Mouse (Mus musculus): Measurements from ENCODE around the gene Ankrd55. TPM values are rescaled to one million over a fixed set of nuclear protein-coding genes. Genes with fewer than 3 reads are reported as not detected.
A peak's percentile ranks its signal among the peaks of the same experiment; 100 is the strongest.

Gene Ankrd55
- polyA plus RNA-seq, 1 experiment from 2014 or later, result 0.89 TPM

DNA sequence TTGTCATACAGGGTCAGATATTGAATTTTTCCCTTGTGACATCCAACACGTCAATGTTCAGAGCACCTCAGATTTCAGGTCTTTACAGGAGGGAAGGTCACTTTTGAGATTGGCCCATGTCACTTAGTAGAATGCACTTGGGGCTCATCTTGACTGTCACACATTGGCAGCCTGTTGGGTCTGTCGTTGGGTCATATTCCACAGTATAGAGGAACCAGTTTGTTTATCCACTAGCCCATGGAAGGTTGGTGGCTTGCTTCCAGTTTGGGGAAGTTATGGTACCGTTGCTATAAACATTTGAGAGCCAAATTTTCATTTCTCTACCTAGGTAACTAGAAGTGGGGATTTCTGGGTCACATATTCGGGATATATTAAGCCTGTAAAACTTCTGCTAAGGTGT lies 73.3 kb downstream of the Ankrd55 start:
- H3K36me3 ChIP-seq, result no peaks in the 10 kb centered on the region
- no peak overlapping the region for H3K4me2 ChIP-seq
- no peaks in the 10 kb centered on the region for H3K27me3 ChIP-seq
- WGBS, result 88% methylated on average over 4 of the region's 4 CpGs
- no peak overlapping the region for H3K27ac ChIP-seq
- no peaks in the 10 kb centered on the region for H3K9me3 ChIP-seq
- no peaks in the 10 kb centered on the region for H3K4me1 ChIP-seq (replicated peaks)
- ATAC-seq (ENCODE audit: insufficient number of reproducible peaks, insufficient read depth, low FRiP score, low TSS enrichment, low read depth), result no peak
- no peak overlapping the region for H3K9ac ChIP-seq (replicated peaks)
- no peak overlapping the region for H3K4me3 ChIP-seq (replicated peaks)

DNA sequence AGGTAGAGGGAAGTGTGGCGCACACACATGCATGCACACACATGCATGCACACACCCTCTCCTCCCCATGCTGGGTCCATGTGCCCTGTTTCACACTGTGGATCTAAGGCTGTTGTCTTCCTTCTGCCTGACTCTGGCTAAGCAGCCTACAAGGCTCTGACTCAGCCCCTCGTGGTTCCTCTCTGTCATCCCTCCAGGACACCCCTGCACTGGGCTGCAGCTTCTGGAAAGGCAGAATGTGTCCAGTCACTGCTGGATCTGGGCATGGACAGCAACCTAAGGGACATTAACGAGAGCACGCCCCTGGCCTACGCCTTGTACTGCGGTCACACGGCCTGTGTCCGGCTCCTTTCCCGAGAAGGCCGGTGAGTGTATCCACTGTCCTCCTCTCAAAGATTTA lies 75.0 kb downstream of the Ankrd55 start:
- no peak for ATAC-seq (ENCODE audit: insufficient number of reproducible peaks, insufficient read depth, low FRiP score, low TSS enrichment, low read depth)
- WGBS, result 83% methylated on average over 10 of the region's 10 CpGs
- H3K27me3 ChIP-seq, result no peaks in the 10 kb centered on the region
- H3K9ac ChIP-seq (replicated peaks), result no peak overlapping the region
- H3K4me1 ChIP-seq (replicated peaks), result peaks cover 5% of the 10 kb centered on the region
- no peaks in the 10 kb centered on the region for H3K9me3 ChIP-seq
- no peak overlapping the region for H3K27ac ChIP-seq
- H3K36me3 ChIP-seq, result no peaks in the 10 kb centered on the region
- H3K4me3 ChIP-seq (replicated peaks), result no peak overlapping the region
- no peak overlapping the region for H3K4me2 ChIP-seq

DNA sequence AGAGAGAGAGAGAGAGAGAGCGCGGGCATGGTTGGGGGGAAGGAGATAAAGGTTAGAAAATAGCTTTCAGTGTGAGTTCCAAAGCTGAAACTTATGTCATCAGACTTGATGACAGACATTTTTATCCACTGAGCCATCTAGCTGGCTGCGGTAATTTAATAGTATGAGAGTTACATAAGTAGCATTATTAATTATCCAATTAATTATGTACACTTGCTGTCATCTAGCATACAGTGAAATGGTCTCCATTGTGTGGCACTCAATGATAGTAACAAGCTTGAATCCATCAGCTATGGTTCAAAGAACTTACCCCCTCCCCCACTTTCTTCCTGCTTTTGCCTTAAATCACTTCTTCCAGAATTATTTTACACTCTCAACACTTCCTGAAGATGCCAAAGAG lies 75.5 kb downstream of the Ankrd55 start:
- 88% methylated on average over 3 of the region's 3 CpGs for WGBS

GRCm38 (mm10) chr13:112364698-112365097 lies 76.4 kb downstream of the Ankrd55 start:
- no peak for ATAC-seq (ENCODE audit: insufficient number of reproducible peaks, insufficient read depth, low FRiP score, low TSS enrichment, low read depth)

More for the DNA sequence above, 75.5 kb downstream of the Ankrd55 start:
- Histone ChIP-seq H3K4me2 (no peak overlapping the region), H3K4me1 (replicated peaks) (peaks cover 8% of the 10 kb centered on the region), H3K4me3 (replicated peaks) (no peak overlapping the region), H3K36me3 (no peaks in the 10 kb centered on the region), H3K9me3 (no peaks in the 10 kb centered on the region), H3K9ac (replicated peaks) (no peak overlapping the region), H3K27ac (no peak overlapping the region), H3K27me3 (no peaks in the 10 kb centered on the region)
- ATAC-seq (ENCODE audit: insufficient number of reproducible peaks, insufficient read depth, low FRiP score, low TSS enrichment, low read depth), result no peak

DNA sequence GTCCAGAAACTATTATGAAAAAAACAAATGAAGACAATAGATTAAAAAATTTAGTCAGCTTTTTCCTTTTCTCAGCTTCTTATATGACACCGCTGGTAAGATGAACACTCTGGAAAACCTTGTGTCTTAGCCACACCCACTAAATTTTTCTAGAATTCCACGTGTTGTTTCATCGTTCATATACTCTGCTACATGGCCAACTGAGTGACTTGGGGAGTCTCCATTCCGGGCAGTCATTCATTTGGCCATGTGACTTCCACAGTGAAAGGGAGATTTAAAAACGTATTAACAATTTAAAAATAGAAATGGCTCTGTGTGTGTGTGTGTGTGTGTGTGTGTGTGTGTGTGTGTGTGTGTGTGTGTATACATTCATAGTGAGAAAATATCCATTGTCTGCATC lies 77.1 kb downstream of the Ankrd55 start:
- H3K9ac ChIP-seq (replicated peaks), result no peak overlapping the region
- H3K27ac ChIP-seq, result no peak overlapping the region; the same call in 1 of the 2 replicates
- H3K4me3 ChIP-seq (replicated peaks), result no peak overlapping the region
- peaks cover 8% of the 10 kb centered on the region for H3K4me1 ChIP-seq (replicated peaks)
- WGBS, result 79% methylated on average over 5 of the region's 5 CpGs
- H3K9me3 ChIP-seq, result no peaks in the 10 kb centered on the region
- no peak for ATAC-seq (ENCODE audit: insufficient number of reproducible peaks, insufficient read depth, low FRiP score, low TSS enrichment, low read depth)
- no peaks in the 10 kb centered on the region for H3K36me3 ChIP-seq
- no peak overlapping the region for H3K4me2 ChIP-seq
- H3K27me3 ChIP-seq, result no peaks in the 10 kb centered on the region

More at GRCm38 (mm10) chr13:112364698-112365097, 76.4 kb downstream of the Ankrd55 start:
- Histone ChIP-seq H3K4me1 (replicated peaks) (peaks cover 8% of the 10 kb centered on the region), H3K27ac (no peak overlapping the region), H3K4me2 (no peak overlapping the region), H3K4me3 (replicated peaks) (no peak overlapping the region), H3K9ac (replicated peaks) (no peak overlapping the region), H3K36me3 (no peaks in the 10 kb centered on the region), H3K27me3 (no peaks in the 10 kb centered on the region), H3K9me3 (no peaks in the 10 kb centered on the region)
- 92% methylated on average over 5 of the region's 5 CpGs for WGBS

DNA sequence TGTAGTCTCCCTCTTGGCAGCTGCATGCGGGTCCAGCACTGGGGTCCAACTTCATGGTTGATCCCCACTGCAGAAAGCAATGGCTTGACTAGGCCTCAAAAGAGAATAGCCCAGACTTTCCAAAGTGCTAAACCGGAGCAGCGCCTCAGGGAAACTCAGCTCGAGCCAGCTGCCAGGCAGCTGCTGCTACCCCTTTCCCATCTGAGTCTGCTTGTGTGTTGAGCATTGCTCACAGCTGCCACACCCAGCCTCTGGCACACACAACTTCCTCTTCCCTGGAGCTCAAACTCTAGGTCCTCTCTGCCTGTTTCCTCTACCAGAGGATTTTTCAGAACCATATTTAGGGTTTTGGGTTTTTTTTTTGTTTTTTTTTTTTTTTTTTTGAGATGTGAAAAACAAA lies 77.5 kb downstream of the Ankrd55 start:
- Histone ChIP-seq H3K4me3 (replicated peaks) (no peak overlapping the region), H3K9me3 (no peaks in the 10 kb centered on the region), H3K36me3 (no peaks in the 10 kb centered on the region), H3K4me2 (no peak overlapping the region), H3K27ac (peak overlapping the region; percentile 42; the same call in 1 of the 2 replicates), H3K27me3 (no peaks in the 10 kb centered on the region), H3K9ac (replicated peaks) (no peak overlapping the region), H3K4me1 (replicated peaks) (peaks cover 8% of the 10 kb centered on the region)
- ATAC-seq (ENCODE audit: insufficient number of reproducible peaks, insufficient read depth, low FRiP score, low TSS enrichment, low read depth), result no peak
- WGBS, result 55% methylated on average over 4 of the region's 4 CpGs

- WGBS, result 84% methylated on average over 4 of the region's 4 CpGs
- H3K27me3 ChIP-seq, result no peaks in the 10 kb centered on the region
- no peak overlapping the region for H3K4me2 ChIP-seq
- H3K9ac ChIP-seq (replicated peaks), result no peak overlapping the region
- no peak overlapping the region for H3K4me3 ChIP-seq (replicated peaks)
- no peak overlapping the region for H3K27ac ChIP-seq
- H3K36me3 ChIP-seq, result no peaks in the 10 kb centered on the region
- H3K9me3 ChIP-seq, result no peaks in the 10 kb centered on the region
- ATAC-seq (ENCODE audit: insufficient number of reproducible peaks, insufficient read depth, low FRiP score, low TSS enrichment, low read depth), result no peak
- H3K4me1 ChIP-seq (replicated peaks), result peaks cover 8% of the 10 kb centered on the region
Measured at GRCm38 (mm10) chr13:112366321-112367029, 78.2 kb downstream of the Ankrd55 start.

GRCm38 (mm10) chr13:112371729-112372128 lies 83.5 kb downstream of the Ankrd55 start:
- H3K4me1 ChIP-seq (replicated peaks), result peaks cover 13% of the 10 kb centered on the region
- H3K27me3 ChIP-seq, result no peaks in the 10 kb centered on the region
- ATAC-seq (ENCODE audit: insufficient number of reproducible peaks, insufficient read depth, low FRiP score, low TSS enrichment, low read depth), result no peak
- WGBS, result 92% methylated on average over 4 of the region's 4 CpGs
- no peak overlapping the region for H3K9ac ChIP-seq (replicated peaks)
- H3K9me3 ChIP-seq, result no peaks in the 10 kb centered on the region
- H3K36me3 ChIP-seq, result no peaks in the 10 kb centered on the region
- no peak overlapping the region for H3K4me3 ChIP-seq (replicated peaks)
- no peak overlapping the region for H3K27ac ChIP-seq
- H3K4me2 ChIP-seq, result no peak overlapping the region

DNA sequence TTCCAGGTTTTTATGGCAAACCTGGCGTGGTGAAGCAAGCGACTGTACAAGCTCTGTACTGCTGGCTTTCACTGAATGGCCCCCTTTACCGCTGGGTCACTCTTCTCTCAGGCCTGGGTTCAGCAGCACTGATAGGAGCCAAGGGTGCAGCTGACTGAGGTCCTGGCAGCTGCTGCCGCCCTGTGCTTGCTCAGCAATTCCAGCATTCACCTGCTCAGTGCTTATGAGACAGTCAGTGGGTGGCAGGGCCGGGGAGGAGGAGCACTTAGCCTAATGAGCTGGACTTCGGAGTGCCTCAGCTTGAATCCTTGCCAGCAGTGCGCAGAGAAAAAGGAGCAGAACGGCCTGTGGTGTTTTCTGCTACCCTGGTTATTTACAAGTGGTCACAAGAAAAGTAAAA lies 87.5 kb downstream of the Ankrd55 start:
- WGBS, result 47% methylated on average over 8 of the region's 8 CpGs
- H3K4me2 ChIP-seq, result no peak overlapping the region
- no peak overlapping the region for H3K4me3 ChIP-seq (replicated peaks)
- H3K4me1 ChIP-seq (replicated peaks), result 0 out of 2 replicates have a peak, but pooled peaks cover 11% of the 10 kb centered on the region
- no peaks in the 10 kb centered on the region for H3K9me3 ChIP-seq
- no peak for ATAC-seq (ENCODE audit: insufficient number of reproducible peaks, insufficient read depth, low FRiP score, low TSS enrichment, low read depth)
- no peaks in the 10 kb centered on the region for H3K27me3 ChIP-seq
- H3K27ac ChIP-seq, result no peak overlapping the region
- no peak overlapping the region for H3K9ac ChIP-seq (replicated peaks)
- no peaks in the 10 kb centered on the region for H3K36me3 ChIP-seq

DNA sequence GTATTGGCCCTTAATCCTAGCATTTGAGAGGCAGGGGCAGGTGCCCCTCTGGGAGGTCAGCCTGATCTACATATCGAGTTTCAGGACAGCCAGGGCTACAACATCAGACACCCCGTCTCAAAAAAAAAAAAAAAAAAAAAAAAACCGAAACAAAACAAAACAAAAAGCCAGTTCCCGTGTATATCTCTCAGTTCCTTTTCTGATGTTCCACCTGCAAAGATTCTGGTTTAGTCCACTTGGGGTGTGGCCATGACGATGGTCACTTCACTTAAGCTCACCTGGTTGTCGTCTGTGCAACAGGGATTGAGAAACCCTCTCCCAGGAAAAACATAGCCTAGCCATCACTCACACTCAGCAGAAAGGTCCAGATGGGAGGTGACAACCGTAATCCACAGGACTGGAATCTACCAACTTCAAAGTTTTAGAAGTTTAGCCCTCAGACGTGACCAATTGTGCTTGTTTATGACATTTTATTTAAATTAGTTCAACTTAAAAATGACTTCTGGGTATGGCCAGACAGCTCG lies 90.6 kb downstream of the Ankrd55 start:
- H3K4me1 ChIP-seq (replicated peaks), result peaks cover 22% of the 10 kb centered on the region
- H3K27ac ChIP-seq, result no peak overlapping the region
- ATAC-seq (ENCODE audit: insufficient number of reproducible peaks, insufficient read depth, low FRiP score, low TSS enrichment, low read depth), result no peak
- H3K9ac ChIP-seq (replicated peaks), result no peak overlapping the region
- no peaks in the 10 kb centered on the region for H3K27me3 ChIP-seq
- H3K9me3 ChIP-seq, result no peaks in the 10 kb centered on the region
- WGBS, result 72% methylated on average over 9 of the region's 9 CpGs
- no peak overlapping the region for H3K4me2 ChIP-seq
- H3K4me3 ChIP-seq (replicated peaks), result no peak overlapping the region
- H3K36me3 ChIP-seq, result no peaks in the 10 kb centered on the region

- H3K9me3 ChIP-seq, result no peaks in the 10 kb centered on the region
- no peak overlapping the region for H3K27ac ChIP-seq
- H3K4me2 ChIP-seq, result no peak overlapping the region
- H3K27me3 ChIP-seq, result no peaks in the 10 kb centered on the region
- peaks cover 17% of the 10 kb centered on the region for H3K4me1 ChIP-seq (replicated peaks)
- no peak overlapping the region for H3K4me3 ChIP-seq (replicated peaks)
- ATAC-seq (ENCODE audit: insufficient number of reproducible peaks, insufficient read depth, low FRiP score, low TSS enrichment, low read depth), result no peak
- WGBS, result 67% methylated on average over 2 of the region's 2 CpGs
- no peaks in the 10 kb centered on the region for H3K36me3 ChIP-seq
- H3K9ac ChIP-seq (replicated peaks), result no peak overlapping the region
Measured at GRCm38 (mm10) chr13:112381476-112381875, 93.2 kb downstream of the Ankrd55 start.

- peak overlapping the region; percentile 60 for H3K27ac ChIP-seq
- H3K36me3 ChIP-seq, result no peaks in the 10 kb centered on the region
- H3K9me3 ChIP-seq, result no peaks in the 10 kb centered on the region
- peaks cover 12% of the 10 kb centered on the region for H3K4me1 ChIP-seq (replicated peaks)
- H3K4me2 ChIP-seq, result no peak overlapping the region
- H3K27me3 ChIP-seq, result no peaks in the 10 kb centered on the region
- H3K9ac ChIP-seq (replicated peaks), result no peak overlapping the region
- ATAC-seq (ENCODE audit: insufficient number of reproducible peaks, insufficient read depth, low FRiP score, low TSS enrichment, low read depth), result no peak
- WGBS, result 66% methylated on average over 4 of the region's 4 CpGs
- H3K4me3 ChIP-seq (replicated peaks), result no peak overlapping the region
Measured at GRCm38 (mm10) chr13:112382457-112382856, 94.2 kb downstream of the Ankrd55 start.

All from limb, embryonic 12.5 days (tissue).